Mouse (Mus musculus): Measurements from ENCODE around the gene Fezf1.

Fezf1 gene

DNA sequence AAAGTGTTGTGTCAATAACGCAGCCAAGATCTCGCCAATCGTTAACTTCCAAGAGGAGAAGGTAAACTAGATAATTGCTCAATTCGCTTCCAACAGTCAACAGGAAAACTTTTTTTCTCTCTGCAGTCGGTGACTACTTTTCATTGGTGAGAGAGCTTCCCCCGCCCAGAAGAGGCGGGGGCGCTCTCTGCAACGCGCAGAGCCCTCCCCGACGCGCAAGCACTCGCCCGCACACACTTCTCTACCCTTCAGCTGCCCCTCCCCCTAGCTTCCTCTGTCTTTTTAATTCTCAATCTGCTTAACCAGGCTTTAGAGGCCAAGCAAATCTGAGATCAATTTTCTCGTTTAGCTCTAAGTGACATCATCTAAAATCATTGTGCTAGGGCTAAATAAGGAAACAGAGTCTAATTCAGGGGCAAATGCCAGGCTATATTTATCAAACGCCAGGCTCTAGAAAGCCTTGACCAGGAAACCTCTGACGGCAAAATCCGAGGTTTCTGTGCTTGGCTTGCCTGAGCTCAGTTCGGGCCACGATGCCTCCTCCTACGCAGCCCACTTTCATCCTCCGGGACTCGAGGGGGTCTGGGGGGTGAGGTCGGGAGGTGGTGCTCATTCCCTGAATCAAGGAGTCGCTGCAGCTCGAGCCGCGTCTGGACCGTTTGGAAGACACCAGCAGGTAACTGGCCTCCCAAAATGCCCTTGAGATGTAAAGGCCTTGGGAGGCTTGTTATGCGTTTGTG, at the start of gene Fezf1:
TSS of gene Fezf1 (minus strand) at position 50 of the 740 bp plus-strand sequence.
- no peak for DNase-seq (ENCODE audit: low spot score)

- DNase-seq (ENCODE audit: low spot score) = no peak
Measured at GRCm38 (mm10) chr6:23294685-23295084, 46.5 kb upstream of the Fezf1 start.

DNA sequence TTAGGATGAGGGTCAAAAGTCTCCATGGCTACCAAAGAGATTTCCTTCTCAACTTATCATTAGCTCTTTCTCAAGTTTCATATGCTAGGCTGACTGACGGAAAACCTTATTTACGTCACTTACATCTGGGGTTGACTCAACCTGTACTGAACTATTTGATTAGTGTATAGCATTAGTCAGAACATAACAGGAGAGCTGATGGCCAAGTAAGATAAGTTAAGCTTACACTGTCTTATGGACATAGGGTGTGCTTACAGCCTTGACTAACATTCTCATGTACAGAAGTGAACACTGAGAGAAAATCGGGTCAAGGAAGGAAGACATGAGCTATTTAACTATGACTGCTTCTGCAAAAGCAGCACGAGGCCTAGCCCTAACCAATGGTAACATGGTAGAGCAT, 40.6 kb upstream of the Fezf1 start:
- no peak for DNase-seq (ENCODE audit: low spot score)

- no peak for DNase-seq (ENCODE audit: low spot score)
Measured at GRCm38 (mm10) chr6:23281514-23281820, 33.3 kb upstream of the Fezf1 start.

DNA sequence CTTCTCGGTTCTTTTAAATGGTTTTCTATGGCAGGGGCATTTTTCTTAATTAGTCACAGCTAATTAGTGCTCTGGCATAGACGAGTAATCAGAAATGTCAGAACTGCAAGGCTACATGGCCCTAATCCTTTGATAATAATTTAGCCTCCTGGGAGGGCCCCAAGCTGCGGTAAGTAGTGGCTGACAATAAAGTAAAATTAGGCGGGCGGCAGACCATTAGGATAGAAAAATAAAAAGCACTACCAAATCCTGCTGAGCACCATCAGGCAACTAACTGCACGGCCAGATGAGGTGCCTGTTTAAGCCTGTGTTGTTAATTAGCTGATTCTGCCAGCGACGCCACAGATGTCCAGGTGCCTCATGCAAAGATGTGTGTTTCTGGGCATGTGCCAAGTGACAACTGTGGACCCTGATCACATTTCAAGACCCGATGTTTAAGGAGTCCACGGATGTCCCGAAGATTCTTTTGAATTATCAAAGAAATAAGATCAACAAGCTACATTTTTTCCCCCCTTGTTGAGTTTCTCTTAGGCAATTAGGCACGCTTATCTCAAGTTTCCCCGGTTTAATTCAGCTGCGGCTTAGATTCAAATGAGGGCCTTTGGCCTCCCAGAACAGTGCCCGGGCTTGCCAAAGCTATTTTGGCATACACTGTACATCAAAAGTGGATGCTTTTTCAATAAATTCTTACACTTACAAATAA, 32.8 kb upstream of the Fezf1 start:
- no peak for DNase-seq (ENCODE audit: low spot score)

DNA sequence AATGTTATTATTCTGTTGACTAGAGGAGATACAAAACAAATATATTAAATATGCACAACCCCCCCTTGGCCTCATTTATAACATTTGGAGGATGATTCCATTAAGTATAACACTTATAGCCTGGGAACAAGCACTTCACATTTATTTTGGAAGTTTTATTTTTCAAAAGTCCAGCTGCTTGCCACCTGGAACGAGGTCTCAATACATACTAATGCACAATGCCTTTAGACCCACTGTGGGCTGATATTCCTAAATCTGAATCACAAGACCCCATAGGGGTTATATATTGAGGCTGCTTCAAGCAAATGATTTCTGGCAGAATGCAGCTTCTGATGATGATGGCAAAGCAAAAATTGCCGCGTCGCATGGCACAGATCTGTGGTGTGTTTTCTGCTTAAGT, 25.3 kb upstream of the Fezf1 start:
- DNase-seq (ENCODE audit: low spot score) = no peak

DNA sequence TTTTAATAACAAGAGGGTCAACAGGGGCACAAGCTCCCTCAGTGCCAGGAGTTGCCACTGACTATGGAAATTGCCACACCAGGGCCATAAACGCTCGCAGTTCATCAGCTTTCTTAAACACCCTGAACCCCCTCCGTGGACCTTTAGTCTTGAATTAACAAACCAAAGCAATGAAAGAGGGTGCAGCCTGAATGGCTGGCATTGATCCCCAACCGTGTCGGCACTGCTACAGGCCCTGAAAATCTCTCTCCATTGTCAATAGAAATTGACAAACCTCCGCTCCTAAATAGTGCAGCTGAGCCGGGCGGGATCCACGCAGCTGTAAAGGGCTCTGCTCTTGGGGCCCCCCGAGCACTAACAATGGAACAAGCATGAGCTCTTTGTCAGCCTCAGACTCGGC, 24.8 kb upstream of the Fezf1 start:
- no peak for DNase-seq (ENCODE audit: low spot score)

- no peak for DNase-seq (ENCODE audit: low spot score)
Measured at GRCm38 (mm10) chr6:23272542-23272941, 24.4 kb upstream of the Fezf1 start.

GRCm38 (mm10) chr6:23260738-23261050, 12.5 kb upstream of the Fezf1 start:
- DNase-seq (ENCODE audit: low spot score) = no peak

DNA sequence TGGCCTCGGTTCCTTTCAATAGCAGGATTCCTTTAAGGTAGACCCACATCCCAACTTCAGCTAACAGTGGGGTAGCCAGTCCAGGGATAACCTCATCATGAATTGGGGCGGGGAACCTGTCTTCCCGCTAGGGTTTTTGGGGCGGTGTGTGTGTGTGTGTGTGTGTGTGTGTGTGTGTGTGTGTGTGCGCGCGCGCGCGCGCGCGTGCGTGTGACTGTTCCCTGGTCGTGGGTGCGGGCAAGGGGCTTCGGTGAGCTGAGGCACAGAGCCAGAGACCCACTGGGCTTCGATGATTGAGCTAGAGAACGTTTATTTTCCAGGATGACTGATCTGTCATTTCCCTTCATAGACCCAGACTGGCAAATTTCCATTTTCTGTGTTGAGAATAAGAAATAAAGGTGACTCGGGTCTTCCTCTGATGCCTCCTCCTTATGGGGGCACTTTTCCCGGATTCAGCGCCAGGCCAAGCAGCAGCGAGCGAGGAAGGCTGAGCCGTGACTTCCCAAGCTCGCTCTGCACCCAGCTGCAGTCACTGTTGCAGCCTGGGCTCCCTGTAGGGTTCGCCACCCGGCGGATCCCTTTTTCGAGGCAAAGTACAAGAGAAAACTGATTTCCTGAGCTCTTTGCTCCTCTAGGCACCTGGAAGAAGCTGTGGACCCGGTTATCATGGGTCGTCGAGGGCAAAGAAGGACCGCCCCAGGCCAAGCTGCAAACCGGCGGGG, 12.0 kb upstream of the Fezf1 start:
- DNase-seq (ENCODE audit: low spot score) = no peak

DNA sequence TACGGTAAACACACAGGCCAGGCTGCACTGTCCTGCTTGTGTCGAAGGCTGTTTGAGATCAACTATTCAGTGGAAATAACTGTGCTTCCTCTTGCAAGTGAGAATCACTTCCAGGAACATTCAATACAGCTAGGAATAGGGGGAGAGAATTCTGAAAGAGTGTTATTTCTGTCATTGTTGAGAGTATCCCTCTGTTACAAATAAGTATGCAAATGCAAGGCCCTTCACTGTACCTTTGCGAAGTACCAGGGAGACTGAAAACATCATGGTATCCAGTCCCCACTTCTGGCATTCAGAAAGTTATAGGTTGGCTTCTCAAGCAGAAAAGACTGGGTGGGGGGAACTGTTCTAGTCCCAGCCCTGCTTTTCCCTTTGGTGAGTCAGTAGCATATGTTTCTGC, 9.8 kb upstream of the Fezf1 start:
- DNase-seq (ENCODE audit: low spot score) = no peak

GRCm38 (mm10) chr6:23255161-23255560, 7.0 kb upstream of the Fezf1 start:
- no peak for DNase-seq (ENCODE audit: low spot score)

DNA sequence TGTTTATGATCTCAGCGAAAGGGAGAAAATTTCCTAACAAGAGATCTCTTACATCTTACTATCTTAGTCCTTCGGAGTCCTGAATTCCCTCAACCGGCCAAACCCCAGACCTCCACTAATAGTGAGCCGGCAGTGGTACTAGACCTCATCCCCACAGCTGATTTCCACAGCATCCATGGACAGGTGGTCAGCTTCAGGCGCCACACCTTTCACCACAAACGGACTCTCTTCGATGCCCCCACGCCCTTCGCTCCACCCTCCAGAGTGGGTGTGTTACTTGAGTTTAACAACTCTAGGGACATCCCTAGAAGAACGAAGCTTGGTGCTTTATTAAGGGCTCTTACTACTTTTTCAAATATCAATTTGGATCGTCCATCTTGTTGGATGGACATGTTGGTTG, 6.5 kb upstream of the Fezf1 start:
- no peak for DNase-seq (ENCODE audit: low spot score)

- no peak for DNase-seq (ENCODE audit: low spot score)
Measured at GRCm38 (mm10) chr6:23253353-23254311, 5.5 kb upstream of the Fezf1 start.

- DNase-seq (ENCODE audit: low spot score) = no peak
Measured at GRCm38 (mm10) chr6:23252196-23253135, 4.3 kb upstream of the Fezf1 start.

DNA sequence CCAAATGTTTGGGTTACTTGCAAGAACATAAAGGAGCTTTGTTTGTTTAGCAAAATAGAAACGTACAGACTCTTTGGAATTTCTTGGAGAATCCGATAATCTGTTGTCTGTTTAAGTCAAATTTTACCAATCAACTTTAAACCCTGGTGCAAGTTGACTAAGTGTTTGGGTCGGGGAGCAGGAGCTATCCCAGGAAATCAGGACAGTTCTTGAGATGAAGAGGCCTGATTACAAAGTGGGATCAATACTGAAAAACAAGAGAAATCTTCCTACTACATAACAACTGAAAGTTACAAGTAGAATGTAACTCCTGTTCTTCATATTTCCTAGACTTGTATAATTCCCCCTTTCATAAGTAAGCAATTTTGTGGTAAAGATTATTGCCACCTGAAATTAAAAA, 3.3 kb upstream of the Fezf1 start:
- no peak for DNase-seq (ENCODE audit: low spot score)

GRCm38 (mm10) chr6:23250288-23250955, 2.3 kb upstream of the Fezf1 start:
- no peak for DNase-seq (ENCODE audit: low spot score)

- no peak for DNase-seq (ENCODE audit: low spot score)
Measured at GRCm38 (mm10) chr6:23249616-23250287, 1.6 kb upstream of the Fezf1 start.

GRCm38 (mm10) chr6:23249053-23249401, 865 bp upstream of the Fezf1 start:
- no peak for DNase-seq (ENCODE audit: low spot score)

All from MN1 (cell line).